Mouse (Mus musculus) hindbrain, embryonic 11.5 days (tissue): ENCODE measurements around the gene Twsg1. TPM values are rescaled to one million over a fixed set of nuclear protein-coding genes. Genes with fewer than 3 reads are reported as not detected.
A peak's percentile ranks its signal among the peaks of the same experiment; 100 is the strongest.
"Not testable (repeated sequence)": the region's sequence is repeated elsewhere in the genome, so short reads cannot be mapped to it uniquely, and the experiment has no call there.

Experiments
- ATAC-seq: fragments of 200-750 bp; cut with Nextera tagmentation; 2 replicates; pipeline ENCODE4 v1.8.0; 2017; ENCODE audit warnings: mild to moderate bottlenecking, moderate TSS enrichment, moderate library complexity; ENCODE audit not compliant: low FRiP score
- DNase-seq: peaks from one replicate; pipeline ENCODE4 v3.0.0-alpha.2; 2015; ENCODE audit warnings: low spot score
- H3K27ac ChIP-seq: fragments of 300-500 bp; sonication (generic); 2 replicates; pipeline ENCODE4 v1.5.1; 2014; ENCODE audit warnings: mild to moderate bottlenecking, low read depth, low read length
- H3K27me3 ChIP-seq: fragments of 300-500 bp; sonication (generic); 2 replicates; pipeline ENCODE4 v1.6.1; 2014; ENCODE audit warnings: mild to moderate bottlenecking, low read length, moderate library complexity, mixed read lengths; ENCODE audit not compliant: control insufficient read depth, insufficient read depth
- H3K36me3 ChIP-seq: fragments of 300-500 bp; sonication (generic); 2 replicates; pipeline ENCODE4 v1.6.1; 2014; ENCODE audit warnings: mild to moderate bottlenecking, low read length, moderate library complexity, mixed read lengths; ENCODE audit not compliant: control insufficient read depth, insufficient read depth
- H3K4me1 ChIP-seq: fragments of 300-500 bp; sonication (generic); replicated peaks from 2 replicates; pipeline ENCODE4 v1.6.1; 2014; ENCODE audit warnings: low read length, mixed read lengths; ENCODE audit not compliant: control insufficient read depth, insufficient read depth
- H3K4me2 ChIP-seq: fragments of 300-500 bp; sonication (generic); replicated peaks from 2 replicates; pipeline ENCODE4 v1.6.1; 2014; ENCODE audit warnings: mild to moderate bottlenecking, low read depth, low read length
- H3K4me3 ChIP-seq: fragments of 300-500 bp; sonication (generic); 2 replicates; pipeline ENCODE4 v1.5.1; 2014; ENCODE audit warnings: low read depth, low read length
- H3K9ac ChIP-seq: fragments of 300-500 bp; sonication (generic); 2 replicates; pipeline ENCODE4 v1.6.1; 2014; ENCODE audit warnings: low read depth, low read length
- H3K9me3 ChIP-seq: fragments of 300-500 bp; sonication (generic); 2 replicates; pipeline ENCODE4 v1.6.1; 2016; ENCODE audit warnings: low read length; ENCODE audit not compliant: control insufficient read depth
- WGBS: fragments of 180-500 bp; shearing (Covaris S2); extraction: QIAGEN DNeasy Blood & Tissue Kit; methylation state at CpG from one replicate; pipeline ENCODE4 v1.1.7; 2014; 5-methylcytosine and 5-hydroxymethylcytosine counted together
- polyA plus RNA-seq: library from polyadenylated mRNA; unstranded; fragments of >200 nt; fragmentation: Nextera tagmentation; extraction: Ambion mirVana; gene quantifications from 2 replicates; pipeline ENCODE4 v1.2.1, GENCODE M21; 2014

Twsg1 gene
- polyA plus RNA-seq = 85.9 and 98.4 TPM in 2 replicates

DNA sequence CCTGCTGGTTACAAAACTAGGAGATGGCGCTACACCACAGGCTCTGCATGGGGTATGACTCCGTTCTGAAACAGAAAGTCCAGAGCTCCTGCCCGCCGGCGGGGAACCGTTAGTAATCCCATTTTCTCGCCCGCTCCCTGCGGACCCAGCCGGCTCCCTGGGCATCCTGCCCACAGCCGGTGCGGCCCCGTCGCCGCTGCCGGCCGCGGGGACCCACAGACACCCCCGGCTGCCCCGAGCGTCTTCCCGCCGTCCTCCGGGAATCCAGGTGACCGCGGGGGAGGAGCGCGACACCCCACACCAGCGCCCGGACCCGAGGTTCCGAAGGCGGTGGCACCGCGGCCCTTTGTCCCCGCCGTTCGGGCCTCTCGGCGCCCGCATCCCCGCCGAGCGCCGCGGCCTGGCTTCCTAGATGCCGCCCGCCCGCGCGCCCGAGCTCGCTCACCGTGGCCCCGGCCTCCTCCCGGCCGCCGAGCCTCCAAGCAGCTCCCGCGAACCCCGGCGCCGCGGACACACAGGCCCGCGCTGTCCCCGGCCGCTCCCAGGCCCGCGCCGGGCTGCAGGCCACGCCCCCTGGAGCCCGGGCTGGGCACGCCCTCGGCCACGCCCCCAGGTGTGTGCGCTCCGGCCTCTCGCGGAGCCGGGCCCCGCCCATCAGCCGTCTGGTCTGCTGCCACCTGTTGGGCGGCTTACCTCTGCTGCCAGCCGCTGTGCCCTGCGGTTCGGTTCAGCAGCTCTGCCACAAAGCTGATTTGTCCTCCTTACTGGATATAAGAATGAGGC lies at the start of gene Twsg1:
TSS of gene Twsg1 (minus strand) at position 605 of the 783 bp plus-strand sequence.
- Histone ChIP-seq H3K4me3 (peak within 1 kb of the TSS; percentile 95), H3K4me1 (no peaks in the 10 kb centered on the region), H3K4me2 (peak within 1 kb of the TSS; percentile 55), H3K9me3 (no peaks in the 10 kb centered on the region), H3K9ac (peak within 1 kb of the TSS; percentile 98), H3K27ac (peak within 1 kb of the TSS; percentile 84), H3K27me3 (no peaks in the 10 kb centered on the region), H3K36me3 (0 out of 2 replicates have a peak, but pooled peaks cover 2% of the 10 kb centered on the region)
- DNase-seq (peak; percentile 93), ATAC-seq (peak; percentile 98)
- 0% methylated on average over 65 of the region's 87 CpGs for WGBS

DNA sequence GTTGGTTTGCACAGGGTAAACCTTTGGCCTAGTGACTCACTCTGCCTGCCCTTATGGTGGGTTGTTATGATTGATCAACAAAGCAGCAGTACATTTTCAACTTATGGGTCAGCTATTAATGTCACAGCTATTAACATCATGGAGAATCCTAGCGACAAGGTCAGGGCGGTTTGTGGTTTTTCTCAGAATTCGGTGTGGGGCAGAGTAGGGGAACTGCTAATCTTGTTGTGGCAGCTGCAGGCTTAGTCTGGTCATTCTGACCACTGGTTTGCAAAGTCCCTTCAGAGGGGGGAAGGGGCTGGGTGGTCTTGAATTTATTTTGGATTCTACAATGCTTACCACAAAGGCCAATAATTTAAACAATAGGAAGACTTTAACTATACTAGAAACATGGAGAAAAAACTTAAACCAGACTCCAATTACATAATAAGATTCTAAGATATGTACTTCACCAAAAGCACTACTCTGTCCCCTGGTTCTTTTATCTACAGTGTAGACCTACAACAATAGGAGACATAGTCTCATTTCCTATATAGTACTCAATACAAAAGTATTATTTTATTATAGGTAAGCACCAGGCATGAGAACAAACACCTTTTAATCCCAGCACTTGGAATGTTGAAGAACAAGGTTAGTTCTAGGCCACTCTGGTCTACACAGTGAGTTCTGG lies 37.3 kb upstream of the Twsg1 start:
- Histone ChIP-seq H3K27ac (no peak overlapping the region), H3K9me3 (no peaks in the 10 kb centered on the region), H3K4me3 (no peak overlapping the region), H3K4me1 (no peaks in the 10 kb centered on the region), H3K27me3 (no peaks in the 10 kb centered on the region), H3K4me2 (no peak overlapping the region), H3K9ac (no peak overlapping the region), H3K36me3 (no peaks in the 10 kb centered on the region)
- WGBS = 90% methylated on average over 3 of the region's 3 CpGs
- DNase-seq = no peak
- no peak for ATAC-seq

DNA sequence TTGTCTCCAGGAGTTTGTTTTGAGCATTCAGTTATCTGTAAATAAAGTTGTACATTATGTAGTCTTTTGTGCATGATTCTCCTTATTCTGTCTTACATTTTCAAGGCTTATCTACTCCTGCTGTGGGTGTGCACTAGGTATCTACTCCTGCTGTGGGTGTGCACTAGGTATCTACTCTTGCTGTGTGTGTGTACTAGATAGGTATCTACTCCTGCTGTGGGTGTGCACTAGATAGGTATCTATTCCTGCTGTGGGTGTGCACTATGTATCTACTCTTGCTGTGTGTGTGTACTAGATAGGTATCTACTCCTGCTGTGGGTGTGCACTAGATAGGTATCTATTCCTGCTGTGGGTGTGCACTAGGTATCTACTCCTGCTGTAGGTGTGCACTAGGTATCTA lies 25.7 kb upstream of the Twsg1 start:
- H3K27me3 ChIP-seq, DNase-seq, ATAC-seq, H3K4me2 ChIP-seq, H3K9me3 ChIP-seq, H3K9ac ChIP-seq, H3K4me1 ChIP-seq, H3K27ac ChIP-seq, H3K4me3 ChIP-seq, H3K36me3 ChIP-seq: not testable (repeated sequence)

DNA sequence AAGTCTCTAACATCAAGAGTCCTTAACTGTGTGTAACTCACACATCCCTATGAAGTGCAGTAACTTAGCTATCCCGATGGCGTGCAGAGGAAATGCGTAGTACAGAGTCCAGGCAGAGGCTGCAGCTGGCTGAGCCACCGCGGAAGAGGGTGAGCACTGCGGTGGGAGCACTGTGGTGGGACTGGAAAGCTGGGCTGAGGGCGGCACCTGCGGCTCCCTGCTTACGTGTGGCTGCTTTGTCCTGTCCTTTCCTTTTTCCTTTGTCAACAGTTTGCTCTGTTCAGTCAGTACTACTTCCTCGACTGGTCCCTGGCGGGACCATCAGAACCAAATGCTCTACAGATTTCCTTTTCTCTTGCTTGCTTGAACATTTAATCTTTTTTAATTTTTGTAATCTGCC lies 16.7 kb upstream of the Twsg1 start:
- no peaks in the 10 kb centered on the region for H3K36me3 ChIP-seq
- no peaks in the 10 kb centered on the region for H3K9me3 ChIP-seq
- no peak for ATAC-seq
- WGBS = 70% methylated on average over 11 of the region's 11 CpGs
- no peak overlapping the region for H3K9ac ChIP-seq
- DNase-seq = no peak
- no peaks in the 10 kb centered on the region for H3K27me3 ChIP-seq
- H3K4me1 ChIP-seq = no peaks in the 10 kb centered on the region
- H3K4me3 ChIP-seq = no peak overlapping the region
- no peak overlapping the region for H3K27ac ChIP-seq
- H3K4me2 ChIP-seq = no peak overlapping the region

DNA sequence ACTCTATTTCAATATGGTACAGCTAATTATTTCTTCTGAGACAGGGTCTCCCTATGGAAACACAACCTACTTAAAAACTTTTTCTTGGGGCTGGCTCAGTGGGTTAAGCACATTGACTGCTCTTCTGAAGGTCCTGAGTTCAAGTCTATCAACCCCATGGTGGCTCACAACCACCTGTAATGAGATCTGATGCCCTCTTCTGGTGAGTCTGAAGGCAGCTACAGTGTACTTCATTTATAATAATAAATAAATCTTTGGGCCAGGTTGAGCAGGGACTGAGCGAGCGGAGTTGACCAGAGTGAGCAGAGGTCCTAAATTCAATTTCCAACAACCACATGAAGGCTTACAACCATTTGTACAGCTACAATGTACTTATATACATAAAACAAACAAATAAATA lies 11.2 kb upstream of the Twsg1 start:
- no peaks in the 10 kb centered on the region for H3K4me1 ChIP-seq
- H3K4me3 ChIP-seq = no peak overlapping the region
- H3K36me3 ChIP-seq = no peaks in the 10 kb centered on the region
- ATAC-seq (no peak), DNase-seq (no peak)
- 97% methylated on average over 2 of the region's 2 CpGs for WGBS
- H3K27ac ChIP-seq = no peak overlapping the region
- no peaks in the 10 kb centered on the region for H3K27me3 ChIP-seq
- no peak overlapping the region for H3K9ac ChIP-seq
- H3K9me3 ChIP-seq = no peaks in the 10 kb centered on the region
- H3K4me2 ChIP-seq = no peak overlapping the region

DNA sequence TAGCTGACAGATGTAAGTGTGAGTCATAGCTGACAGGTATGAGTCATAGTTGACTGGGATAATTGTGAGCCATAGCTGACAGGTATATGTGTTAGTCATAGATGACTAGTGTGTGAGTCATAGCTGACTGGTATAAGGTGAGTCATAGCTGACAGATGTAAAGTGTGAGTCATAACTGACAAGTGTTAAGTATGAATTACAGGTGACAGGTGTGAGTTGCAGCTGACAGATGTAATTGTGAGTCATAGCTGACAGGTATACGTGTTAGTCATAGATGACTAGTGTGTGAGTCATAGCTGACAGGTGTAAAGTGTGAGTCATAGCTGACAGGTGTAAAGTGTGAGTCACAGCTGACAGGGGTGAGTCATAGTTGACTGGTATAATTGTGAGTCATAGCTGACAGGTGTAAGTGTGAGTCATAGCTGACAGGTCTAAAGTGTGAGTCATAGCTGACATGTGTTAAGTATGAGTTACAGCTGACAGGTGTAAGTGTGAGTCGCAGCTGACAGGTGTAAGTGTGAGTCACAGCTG lies 10.6 kb upstream of the Twsg1 start:
- H3K27me3 ChIP-seq = no peaks in the 10 kb centered on the region
- ATAC-seq (no peak), DNase-seq (no peak)
- WGBS = 94% methylated on average over 2 of the region's 2 CpGs
- no peaks in the 10 kb centered on the region for H3K36me3 ChIP-seq
- no peak overlapping the region for H3K9ac ChIP-seq
- H3K9me3 ChIP-seq = no peaks in the 10 kb centered on the region
- no peak overlapping the region for H3K4me2 ChIP-seq
- no peak overlapping the region for H3K27ac ChIP-seq
- H3K4me3 ChIP-seq = no peak overlapping the region
- H3K4me1 ChIP-seq = no peaks in the 10 kb centered on the region

DNA sequence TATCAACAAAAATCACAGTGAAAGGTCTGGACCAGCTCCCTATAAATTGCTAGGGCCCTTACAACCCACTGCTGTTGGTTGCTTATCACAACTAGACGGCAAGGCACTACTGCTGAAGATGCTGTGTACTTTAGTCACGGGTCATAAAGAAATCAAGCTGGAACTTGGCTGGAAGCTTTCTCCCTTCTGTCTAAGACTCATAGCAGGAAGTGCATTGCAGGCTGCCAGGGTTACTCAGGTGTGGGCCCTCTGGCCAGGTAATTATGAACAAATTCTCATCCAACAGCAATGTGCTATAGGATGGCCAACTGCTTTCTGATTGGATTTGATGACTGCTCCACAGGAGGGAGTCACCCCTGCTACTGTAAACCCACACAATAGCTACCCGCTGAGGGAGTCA lies 8.0 kb upstream of the Twsg1 start:
- ATAC-seq = no peak
- WGBS = 84% methylated on average over 3 of the region's 3 CpGs
- no peaks in the 10 kb centered on the region for H3K4me1 ChIP-seq
- no peak overlapping the region for H3K9ac ChIP-seq
- no peak for DNase-seq
- no peak overlapping the region for H3K4me3 ChIP-seq
- H3K27me3 ChIP-seq = no peaks in the 10 kb centered on the region
- no peaks in the 10 kb centered on the region for H3K36me3 ChIP-seq
- H3K27ac ChIP-seq = no peak overlapping the region
- no peaks in the 10 kb centered on the region for H3K9me3 ChIP-seq
- no peak overlapping the region for H3K4me2 ChIP-seq

DNA sequence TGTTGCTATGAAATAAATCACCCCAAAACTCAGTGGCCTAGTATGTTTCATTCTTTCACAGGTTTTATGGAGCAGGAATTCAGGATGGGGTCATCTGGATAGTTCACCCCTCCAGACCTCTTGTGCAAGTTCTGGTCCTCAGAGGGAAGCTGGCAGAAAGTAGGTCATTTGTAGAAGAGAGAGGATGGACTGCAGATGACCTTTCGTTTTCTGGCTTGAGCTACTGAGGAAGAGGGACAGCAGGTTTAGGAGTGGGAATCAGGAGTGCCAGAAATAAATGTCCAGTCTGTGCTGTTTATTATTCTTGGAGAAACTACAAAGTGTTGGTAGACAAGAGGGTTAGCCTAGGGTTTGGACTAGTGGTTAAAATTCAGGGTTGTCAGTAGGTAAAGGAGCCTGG lies 7.3 kb upstream of the Twsg1 start:
- Histone ChIP-seq H3K4me3 (no peak overlapping the region), H3K9ac (no peak overlapping the region), H3K9me3 (no peaks in the 10 kb centered on the region), H3K4me1 (no peaks in the 10 kb centered on the region), H3K27me3 (no peaks in the 10 kb centered on the region), H3K27ac (no peak overlapping the region), H3K4me2 (no peak overlapping the region), H3K36me3 (no peaks in the 10 kb centered on the region)
- 92% methylated on average over 1 of the region's 1 CpGs for WGBS
- no peak for ATAC-seq
- DNase-seq = no peak
